Mouse (Mus musculus): ENCODE data around the gene Lcor.

GRCm38 (mm10) chr19:41481030-41481886, 1.2 kb upstream of the Lcor start:
- no peak for TF ChIP-seq FLI1 (IDR thresholded peaks at IDR 0.05; ENCODE audit: low read length)
- TF ChIP-seq GATA1 (IDR thresholded peaks at IDR 0.05; ENCODE audit: borderline replicate concordance, low read length): no peak

Measured in megakaryocyte, embryonic 14.5 days (primary cell).